Mouse (Mus musculus) granulocyte monocyte progenitor cell, adult 5-6 weeks (primary cell): ENCODE results near the gene Map2. TPM values are rescaled to one million over a fixed set of nuclear protein-coding genes. Genes with fewer than 3 reads are reported as not detected.

Source experiments
- ATAC-seq: replicated peaks from 2 replicates; pipeline ENCODE4 v1.8.0; 2016; ENCODE audit warnings: mild to moderate bottlenecking, moderate TSS enrichment, inconsistent platforms; ENCODE audit not compliant: poor library complexity, severe bottlenecking
- total RNA-seq, 2 experiments: library from RNA; stranded (forward) in 1 of 2; stranded (reverse) in 1 of 2; fragments of 200-712, 200-1000 nt in 1 of 2; fragments of >200 nt in 1 of 2; fragmentation: Nextera tagmentation in 1 of 2; gene quantifications; 2 replicates each; pipeline ENCODE4 v1.2.3; 2014 to 2017

The Map2 gene
- total RNA-seq, 2 experiments from 2014 or later: not detected

GRCm38 (mm10) chr1:66468704-66469020 lies 293.6 kb downstream of the Map2 start:
- no peak for ATAC-seq

GRCm38 (mm10) chr1:66482751-66483150 lies 307.7 kb downstream of the Map2 start:
- no peak for ATAC-seq

Other genes starting within 250 kb of the Map2 start
- not detected in 2 replicates for gene Crygf, start 248.8 kb upstream of the Map2 start, total RNA-seq (2014; fragmentation: Nextera tagmentation)
- gene Crygf, start 248.8 kb upstream of the Map2 start, total RNA-seq (2017): not detected in 2 replicates